Mouse (Mus musculus) lung, postnatal 0 days (tissue): Measurements from ENCODE around the gene Dusp5. TPM values are rescaled to one million over a fixed set of nuclear protein-coding genes. Genes with fewer than 3 reads are reported as not detected.

Source experiments
- ATAC-seq: fragments of 200-750 bp; cut with Nextera tagmentation; 2 replicates; pipeline ENCODE4 v1.8.0; 2017; ENCODE audit warnings: moderate library complexity
- DNase-seq: peaks from one replicate; pipeline ENCODE4 v3.0.0-alpha.2; 2016; ENCODE audit warnings: low spot score
- H3K27ac ChIP-seq: fragments of 300-500 bp; sonication (generic); 2 replicates; pipeline ENCODE4 v1.5.1; 2014; ENCODE audit warnings: antibody characterized with exemption, mild to moderate bottlenecking, low read length, mixed read lengths
- H3K27me3 ChIP-seq: fragments of 300-500 bp; sonication (generic); replicated peaks from 2 replicates; pipeline ENCODE4 v1.6.1; 2014; ENCODE audit warnings: low read length, mixed read lengths; ENCODE audit not compliant: insufficient read depth
- H3K36me3 ChIP-seq: fragments of 300-500 bp; sonication (generic); 2 replicates; pipeline ENCODE4 v1.6.1; 2014; ENCODE audit warnings: low read length, mixed read lengths; ENCODE audit not compliant: insufficient read depth
- H3K4me1 ChIP-seq: fragments of 300-500 bp; sonication (generic); 2 replicates; pipeline ENCODE4 v1.6.1; 2014; ENCODE audit warnings: antibody characterized with exemption, low read depth, low read length, mixed read lengths; ENCODE audit not compliant: insufficient read depth
- H3K4me2 ChIP-seq: fragments of 300-500 bp; sonication (generic); replicated peaks from 2 replicates; pipeline ENCODE4 v1.6.1; 2014; ENCODE audit warnings: low read depth, mild to moderate bottlenecking, low read length, moderate library complexity, mixed read lengths
- H3K4me3 ChIP-seq: fragments of 300-500 bp; sonication (generic); 2 replicates; pipeline ENCODE4 v1.5.1; 2014; ENCODE audit warnings: low read depth, low read length
- H3K9ac ChIP-seq: fragments of 300-500 bp; sonication (generic); replicated peaks from 2 replicates; pipeline ENCODE4 v1.6.1; 2014; ENCODE audit warnings: low read depth, mild to moderate bottlenecking
- H3K9me3 ChIP-seq: fragments of 300-500 bp; sonication (generic); 2 replicates; pipeline ENCODE4 v1.6.1; 2016; ENCODE audit warnings: low read length, mixed read lengths
- CTCF ChIP-seq: IDR thresholded peaks from 2 replicates; pipeline ENCODE4 v1.5.1; 2016; ENCODE audit warnings: antibody characterized with exemption, mild to moderate bottlenecking
- EP300 ChIP-seq: IDR thresholded peaks from 2 replicates; pipeline ENCODE4 v1.6.1; 2016; ENCODE audit warnings: antibody characterized with exemption, mild to moderate bottlenecking, control low read depth
- WGBS: fragments of 180-500 bp; shearing (Covaris S2); extraction: QIAGEN DNeasy Blood & Tissue Kit; methylation state at CpG from one replicate; pipeline ENCODE4 v1.1.7; 2014; 5-methylcytosine and 5-hydroxymethylcytosine counted together
- polyA plus RNA-seq: library from polyadenylated mRNA; unstranded; fragments of >200 nt; fragmentation: Nextera tagmentation; extraction: Ambion mirVana; gene quantifications from 2 replicates; pipeline ENCODE4 v1.2.1, GENCODE M21; 2015

Dusp5 gene
- polyA plus RNA-seq, 1 experiment from 2014 or later = 10.6 TPM

GRCm38 (mm10) chr19:53521137-53521795, 7.6 kb upstream of the Dusp5 start:
- H3K27ac ChIP-seq = no peak overlapping the region
- 0 out of 2 replicates have a peak, but pooled peaks cover 2% of the 10 kb centered on the region for H3K4me1 ChIP-seq
- WGBS = 33% methylated on average over 11 of the region's 11 CpGs
- H3K27me3 ChIP-seq = no peaks in the 10 kb centered on the region
- TF ChIP-seq EP300 (no peak), CTCF (no peak)
- no peak overlapping the region for H3K4me2 ChIP-seq
- DNase-seq = no peak
- H3K9me3 ChIP-seq = no peaks in the 10 kb centered on the region
- ATAC-seq = no peak
- no peaks in the 10 kb centered on the region for H3K36me3 ChIP-seq
- H3K4me3 ChIP-seq = no peak overlapping the region
- no peak overlapping the region for H3K9ac ChIP-seq

- Histone ChIP-seq H3K4me2 (no peak overlapping the region), H3K4me3 (no peak overlapping the region), H3K27ac (no peak overlapping the region), H3K36me3 (no peaks in the 10 kb centered on the region), H3K4me1 (peaks cover 9% of the 10 kb centered on the region; the same call in 1 of the 2 replicates), H3K27me3 (0 out of 2 replicates have a peak, but pooled peaks cover 3% of the 10 kb centered on the region), H3K9me3 (no peaks in the 10 kb centered on the region), H3K9ac (no peak overlapping the region)
- DNase-seq (no peak), ATAC-seq (no peak)
- 41% methylated on average over 10 of the region's 10 CpGs for WGBS
- TF ChIP-seq EP300 (no peak), CTCF (no peak)
Measured at GRCm38 (mm10) chr19:53527480-53527879, 1.4 kb upstream of the Dusp5 start.

GRCm38 (mm10) chr19:53528131-53528621, 733 bp upstream of the Dusp5 start:
- no peaks in the 10 kb centered on the region for H3K9me3 ChIP-seq
- peak overlapping the region; percentile 76 for H3K9ac ChIP-seq
- ATAC-seq (no peak), DNase-seq (peak; percentile 57)
- no peaks in the 10 kb centered on the region for H3K36me3 ChIP-seq
- H3K27ac ChIP-seq = peak overlapping the region; percentile 74
- TF ChIP-seq EP300 (no peak), CTCF (no peak)
- peaks cover 9% of the 10 kb centered on the region; the same call in 1 of the 2 replicates for H3K4me1 ChIP-seq
- 0 out of 2 replicates have a peak, but pooled peaks cover 3% of the 10 kb centered on the region for H3K27me3 ChIP-seq
- WGBS = 3% methylated on average over 13 of the region's 13 CpGs
- peak overlapping the region; percentile 85 for H3K4me2 ChIP-seq
- H3K4me3 ChIP-seq = peak overlapping the region; percentile 67

GRCm38 (mm10) chr19:53529455-53529704, 471 bp downstream of the Dusp5 start:
- H3K4me3 ChIP-seq = peak overlapping the region; percentile 67
- TF ChIP-seq EP300 = no peak
- TF ChIP-seq CTCF = no peak
- H3K4me2 ChIP-seq = peak overlapping the region; percentile 85
- H3K4me1 ChIP-seq = peaks cover 9% of the 10 kb centered on the region; the same call in 1 of the 2 replicates
- peak overlapping the region; percentile 74; the same call in 1 of the 2 replicates for H3K27ac ChIP-seq
- no peak for ATAC-seq
- H3K36me3 ChIP-seq = no peaks in the 10 kb centered on the region
- 4% methylated on average over 13 of the region's 36 CpGs for whole genome bisulfite sequencing
- H3K9ac ChIP-seq = peak overlapping the region; percentile 39
- no peak for DNase-seq
- H3K27me3 ChIP-seq = 0 out of 2 replicates have a peak, but pooled peaks cover 3% of the 10 kb centered on the region
- H3K9me3 ChIP-seq = no peaks in the 10 kb centered on the region

GRCm38 (mm10) chr19:53529705-53530562, 1.0 kb downstream of the Dusp5 start:
- Histone ChIP-seq H3K27ac (peak overlapping the region; percentile 74; the same call in 1 of the 2 replicates), H3K27me3 (0 out of 2 replicates have a peak, but pooled peaks cover 3% of the 10 kb centered on the region), H3K9me3 (no peaks in the 10 kb centered on the region), H3K4me2 (peak overlapping the region; percentile 85), H3K36me3 (no peaks in the 10 kb centered on the region), H3K9ac (peak overlapping the region; percentile 39), H3K4me3 (peak overlapping the region; percentile 67), H3K4me1 (peaks cover 9% of the 10 kb centered on the region; the same call in 1 of the 2 replicates)
- DNase-seq (peak; percentile 62), ATAC-seq (peak; percentile 8)
- 9% methylated on average over 31 of the region's 31 CpGs for WGBS
- TF ChIP-seq CTCF = no peak
- no peak for TF ChIP-seq EP300

- DNase-seq (peak; percentile 40), ATAC-seq (no peak)
- no peak for TF ChIP-seq CTCF
- TF ChIP-seq EP300 = no peak
- no peak overlapping the region for H3K27ac ChIP-seq
- H3K27me3 ChIP-seq = 0 out of 2 replicates have a peak, but pooled peaks cover 3% of the 10 kb centered on the region
- peak overlapping the region; percentile 67; the same call in 1 of the 2 replicates for H3K4me3 ChIP-seq
- no peaks in the 10 kb centered on the region for H3K9me3 ChIP-seq
- H3K4me1 ChIP-seq = peaks cover 9% of the 10 kb centered on the region; the same call in 1 of the 2 replicates
- H3K4me2 ChIP-seq = peak overlapping the region; percentile 85
- H3K36me3 ChIP-seq = no peaks in the 10 kb centered on the region
- 56% methylated on average over 10 of the region's 10 CpGs for WGBS
- H3K9ac ChIP-seq = no peak overlapping the region
Measured at GRCm38 (mm10) chr19:53531416-53531815, 2.5 kb downstream of the Dusp5 start.
